Mouse (Mus musculus) mouse trophoblast stem cell (cell line): ENCODE measurements around the gene Lrba.

Experiments used
- in situ Hi-C, 2 experiments: fragments of 300-500 bp; cut with MseI, MboI; formaldehyde crosslinking; loops; 2 replicates in 1 of 2; 3 replicates in 1 of 2; pipeline ENCODE4 v1.15.1; 2025

Gene Lrba

DNA sequence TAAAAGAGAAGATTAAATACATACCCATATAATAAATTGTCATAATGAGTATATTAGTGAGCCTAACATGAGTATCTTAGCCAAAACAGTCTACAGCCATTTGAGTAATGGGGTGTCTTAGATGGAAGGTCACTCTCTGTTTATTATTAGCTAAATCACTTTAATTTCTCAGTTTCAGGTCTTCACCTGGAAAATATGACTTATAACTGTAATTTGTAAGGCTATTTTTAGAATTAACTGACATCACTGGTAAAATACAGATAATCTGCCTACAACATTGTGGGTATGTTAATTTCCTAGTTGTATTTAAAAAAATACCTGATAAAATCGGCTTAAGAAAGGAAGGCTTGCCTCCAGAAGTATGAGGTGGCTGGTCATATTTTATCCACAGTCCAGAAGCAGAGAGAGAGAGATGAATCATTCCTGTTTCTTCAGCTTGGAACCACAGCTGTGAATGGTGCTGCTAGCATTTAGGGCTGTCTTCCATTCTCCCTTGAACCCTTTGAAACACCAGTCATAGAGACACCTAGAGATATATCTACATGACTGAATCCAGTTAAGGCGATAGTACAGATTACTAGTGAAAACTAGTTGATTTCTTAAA lies 294.1 kb downstream of the Lrba start:
- in situ Hi-C loops, result no loop called here

DNA sequence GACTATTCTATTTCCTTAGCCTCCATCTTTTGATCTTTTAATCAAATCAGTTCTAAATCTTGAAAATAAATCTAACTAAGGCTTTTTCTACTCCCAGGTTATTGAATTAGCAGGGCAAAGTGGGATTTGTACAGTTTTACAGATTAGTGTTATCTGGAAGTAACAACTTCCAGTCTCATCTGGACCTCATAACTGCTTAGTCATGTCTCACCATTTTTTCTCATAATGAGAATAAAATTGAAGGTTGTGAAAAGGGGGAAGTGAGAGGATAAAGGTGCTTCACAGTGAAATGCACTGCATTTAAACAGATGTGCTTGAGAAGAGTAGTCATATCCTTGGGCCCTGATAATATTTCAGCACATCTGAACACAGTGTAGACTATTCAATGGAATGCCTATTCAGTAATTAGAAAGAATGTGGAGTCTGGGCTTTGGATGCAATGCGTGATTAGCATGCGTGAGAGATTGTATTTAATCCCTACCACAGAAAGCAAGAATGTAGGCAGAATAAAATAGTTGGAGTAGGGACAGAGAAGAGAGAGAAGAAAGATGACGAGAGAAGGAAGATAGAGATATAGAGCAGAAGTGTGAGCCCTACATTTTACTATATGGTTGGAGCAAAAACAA lies 298.5 kb downstream of the Lrba start:
- in situ Hi-C loops, result no loop called here

GRCm38 (mm10) chr3:86531531-86532269 lies 307.2 kb downstream of the Lrba start:
- in situ Hi-C loops, result no loop called here

DNA sequence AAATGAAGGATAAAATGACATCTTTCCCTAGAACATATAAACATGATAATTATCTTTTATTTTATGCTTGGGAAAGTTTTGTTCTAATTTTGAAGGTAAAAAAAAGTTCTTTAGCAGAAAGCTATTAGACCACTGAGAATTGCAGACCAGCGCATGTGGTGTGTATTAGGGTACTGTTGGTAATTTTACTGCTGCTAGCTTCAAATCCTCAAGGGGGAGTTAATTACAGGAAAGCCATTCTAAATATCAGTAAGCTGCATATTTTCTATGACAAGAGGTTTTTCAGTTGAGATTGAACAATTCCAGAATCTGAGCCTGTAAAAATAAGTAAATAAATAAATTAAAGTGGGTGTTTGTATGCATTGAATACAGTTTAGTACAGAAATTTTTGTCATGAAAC lies 312.3 kb downstream of the Lrba start:
- in situ Hi-C loops, result no loop called here

DNA sequence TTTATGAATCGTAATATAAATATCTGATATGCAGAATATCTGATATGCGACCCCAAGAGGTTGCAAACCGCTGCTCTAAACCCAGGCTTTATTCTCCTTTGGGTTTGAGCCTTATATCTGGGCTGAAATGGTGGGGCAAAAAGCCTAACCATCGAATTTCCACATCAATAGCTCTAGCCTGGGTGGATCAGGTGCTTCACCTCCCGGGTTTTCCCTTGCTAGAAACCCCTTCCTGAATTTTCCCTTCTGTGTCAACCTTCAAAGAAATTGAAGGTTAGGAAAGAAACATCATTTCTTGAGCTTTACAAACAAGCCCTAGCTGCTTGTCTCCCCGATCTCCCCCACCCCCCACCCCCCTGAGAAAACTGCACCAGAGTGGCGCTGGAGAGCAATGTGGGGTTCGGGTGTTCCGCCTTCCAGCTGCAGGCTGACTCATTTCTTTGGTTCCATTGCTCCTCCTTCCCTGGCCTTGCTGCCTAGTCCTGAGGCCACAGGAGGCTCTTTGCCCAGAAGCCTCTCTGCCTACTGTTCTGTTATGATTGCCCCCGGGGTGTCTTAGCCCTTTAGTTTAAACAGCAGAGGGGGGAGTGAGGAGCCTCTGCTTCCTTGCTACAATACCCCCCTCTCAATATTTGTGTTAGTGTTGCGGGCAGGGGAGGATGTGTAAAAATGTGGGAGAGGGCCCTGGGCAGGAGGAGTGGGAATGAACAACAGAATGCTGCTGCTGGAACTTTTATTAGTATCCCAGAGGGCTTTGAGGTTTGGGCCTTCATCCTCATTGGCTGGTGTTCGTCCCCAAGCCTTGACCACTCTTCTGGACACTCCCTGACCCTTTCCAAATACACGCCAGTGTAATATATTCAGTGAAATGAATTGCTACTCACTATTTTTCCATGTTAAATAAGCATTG lies 314.4 kb downstream of the Lrba start:
- in situ Hi-C loops, result no loop called here

DNA sequence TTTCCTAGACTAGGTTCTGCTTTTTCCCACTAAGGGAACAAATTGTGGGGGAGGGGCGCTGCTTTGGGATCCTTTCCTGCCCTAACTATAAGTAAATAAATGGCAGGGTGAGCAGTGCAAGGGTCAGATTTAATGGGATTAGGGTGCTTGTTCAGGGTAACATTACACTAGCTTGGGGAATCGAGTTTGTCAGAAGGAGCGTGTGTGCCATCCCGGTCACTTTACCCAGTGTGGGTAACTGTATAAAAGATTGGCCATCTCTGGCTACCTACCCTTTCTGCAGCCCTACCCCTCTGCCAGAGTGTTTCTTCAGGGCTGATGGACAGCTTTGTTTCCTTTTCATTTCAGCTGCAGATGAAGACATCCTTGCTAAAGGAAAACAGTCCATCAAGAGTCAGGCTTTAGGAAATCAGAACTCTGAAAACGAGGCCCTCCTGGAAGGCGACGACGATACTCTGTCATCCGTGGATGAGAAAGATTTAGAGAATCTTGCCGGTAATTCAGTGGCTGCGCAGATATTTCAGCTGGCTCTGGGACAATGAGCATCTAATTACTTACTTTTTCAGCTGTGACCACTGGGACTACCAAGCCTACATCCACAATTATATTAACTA lies 315.2 kb downstream of the Lrba start:
- in situ Hi-C loops, result no loop called here

DNA sequence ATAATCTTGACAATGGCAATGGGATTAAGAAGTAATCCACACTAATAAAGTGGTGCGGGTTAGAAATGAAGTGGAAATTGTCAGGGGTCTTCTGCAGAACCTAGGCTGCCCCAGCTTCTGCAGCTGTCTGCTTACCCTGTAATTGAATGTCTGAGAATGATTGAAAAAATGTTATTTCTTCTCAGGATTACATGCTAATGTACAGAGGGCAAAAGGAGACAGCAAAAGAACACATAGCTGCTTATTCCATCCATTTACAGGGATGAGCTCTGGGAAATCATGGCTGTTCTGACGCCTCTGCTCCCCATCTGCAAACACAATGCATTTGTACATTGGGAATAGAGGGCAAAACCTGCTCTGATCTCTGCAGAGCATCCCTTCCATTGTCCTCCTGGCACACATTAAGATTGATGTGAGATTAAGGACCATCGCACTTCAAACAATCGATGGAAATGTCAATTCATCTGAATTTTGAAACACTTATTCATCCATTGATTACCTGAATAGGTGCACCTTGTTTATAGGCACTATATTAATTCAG lies 316.7 kb downstream of the Lrba start:
- in situ Hi-C loops, result no loop called here

DNA sequence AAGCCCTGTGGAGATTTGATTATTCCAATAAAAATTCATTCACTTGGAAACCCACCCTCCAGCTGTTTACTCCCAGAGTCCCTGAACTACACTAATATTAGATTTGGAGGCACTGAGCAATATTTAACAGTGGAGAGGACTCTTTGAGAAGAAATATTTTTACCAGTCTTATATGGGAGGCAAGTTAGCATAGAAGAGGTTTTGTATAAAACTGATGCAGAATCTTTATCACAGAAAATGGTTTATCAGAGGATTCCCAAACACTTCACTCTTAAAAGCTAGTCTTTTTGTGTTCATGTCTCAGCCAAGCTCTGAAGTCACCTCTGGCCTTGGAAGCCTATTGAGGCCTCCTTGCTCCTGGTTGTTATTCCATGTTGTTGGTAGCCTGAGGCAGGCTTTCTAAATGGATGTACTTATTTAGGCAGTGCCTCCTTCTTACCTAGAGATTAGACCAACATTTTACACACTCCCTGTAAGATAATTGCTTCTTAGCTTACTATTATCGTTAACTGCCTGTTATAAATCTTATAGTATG lies 317.4 kb downstream of the Lrba start:
- in situ Hi-C loops, result no loop called here

DNA sequence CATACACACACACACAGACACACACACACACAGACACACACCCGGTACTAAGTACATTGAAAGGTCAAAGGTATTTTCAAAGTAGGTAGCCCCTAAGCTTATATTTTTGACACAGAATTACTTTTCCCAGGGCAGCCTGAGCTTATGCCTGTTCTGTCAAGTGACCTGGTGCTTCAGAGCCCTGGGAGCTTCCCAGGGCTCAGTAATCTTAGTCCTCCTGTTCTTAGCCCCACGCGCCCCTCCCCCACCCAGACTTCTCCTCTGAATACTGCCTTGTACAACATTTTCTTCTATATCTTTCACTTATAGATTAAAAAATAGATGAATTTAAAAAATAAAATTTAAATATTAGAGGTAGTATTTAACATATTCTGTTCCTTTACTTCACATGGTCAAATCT lies 320.3 kb downstream of the Lrba start:
- in situ Hi-C loops, result no loop called here

DNA sequence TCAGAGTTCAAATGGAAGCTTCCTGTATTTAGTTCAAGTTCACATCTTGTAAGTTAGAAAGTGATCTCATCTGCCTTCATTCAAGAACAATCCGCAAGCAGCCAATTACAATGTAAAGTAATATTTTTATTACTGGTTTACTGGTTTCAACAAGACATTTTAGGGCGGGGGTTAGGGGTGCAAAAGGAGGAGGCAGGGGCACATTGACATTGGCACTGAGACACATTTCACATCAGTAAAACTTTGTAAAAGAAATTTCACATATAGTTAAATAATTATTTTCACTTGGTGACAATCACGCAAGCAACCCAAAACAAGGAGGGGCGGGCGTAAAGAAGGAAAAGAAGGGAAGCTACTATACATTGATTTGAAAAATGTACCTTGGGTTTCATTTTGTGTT lies 321.5 kb downstream of the Lrba start:
- in situ Hi-C loops, result no loop called here

DNA sequence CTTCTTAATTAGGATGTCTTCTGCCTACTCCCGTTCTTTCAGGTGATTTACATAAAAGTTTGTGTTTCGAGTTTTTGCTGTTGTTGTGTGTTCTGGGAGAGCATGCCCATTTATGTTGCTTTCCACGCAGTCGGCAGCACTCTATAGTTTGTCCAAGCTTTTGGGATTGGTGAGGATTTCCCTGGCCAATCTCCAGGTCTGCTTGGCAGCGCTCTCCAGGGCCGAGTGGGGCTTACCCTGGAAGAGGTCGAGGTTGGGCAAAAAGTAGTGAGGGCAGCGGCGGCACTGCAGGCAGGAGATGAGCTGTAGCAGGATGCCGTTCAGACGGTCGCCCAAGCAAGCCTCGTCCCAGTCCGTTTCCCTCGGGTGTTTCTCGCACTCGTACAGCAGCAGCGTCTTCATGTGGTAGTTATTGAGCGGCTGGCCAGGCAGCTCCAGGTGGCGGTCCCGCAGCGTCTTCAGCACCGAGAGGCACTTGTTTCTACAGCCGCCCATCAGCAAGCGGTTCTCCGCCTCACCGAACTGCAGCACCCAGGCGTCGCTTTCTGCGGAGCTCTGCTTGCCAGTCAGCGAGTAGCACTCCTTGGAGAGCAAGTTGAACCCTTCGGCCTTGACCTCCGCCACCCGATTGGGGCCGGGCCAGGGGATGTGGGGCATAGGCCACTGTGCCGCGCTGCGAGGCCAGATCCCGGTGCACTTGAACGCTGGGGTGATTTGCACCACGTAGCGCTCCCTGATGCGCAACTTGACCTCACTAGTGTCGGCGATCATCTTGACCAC lies 322.2 kb downstream of the Lrba start:
- in situ Hi-C loops, result no loop called here

- in situ Hi-C loops, result no loop called here
These were observed 322.8 kb downstream of the Lrba start for GRCm38 (mm10) chr3:86547251-86547791.

DNA sequence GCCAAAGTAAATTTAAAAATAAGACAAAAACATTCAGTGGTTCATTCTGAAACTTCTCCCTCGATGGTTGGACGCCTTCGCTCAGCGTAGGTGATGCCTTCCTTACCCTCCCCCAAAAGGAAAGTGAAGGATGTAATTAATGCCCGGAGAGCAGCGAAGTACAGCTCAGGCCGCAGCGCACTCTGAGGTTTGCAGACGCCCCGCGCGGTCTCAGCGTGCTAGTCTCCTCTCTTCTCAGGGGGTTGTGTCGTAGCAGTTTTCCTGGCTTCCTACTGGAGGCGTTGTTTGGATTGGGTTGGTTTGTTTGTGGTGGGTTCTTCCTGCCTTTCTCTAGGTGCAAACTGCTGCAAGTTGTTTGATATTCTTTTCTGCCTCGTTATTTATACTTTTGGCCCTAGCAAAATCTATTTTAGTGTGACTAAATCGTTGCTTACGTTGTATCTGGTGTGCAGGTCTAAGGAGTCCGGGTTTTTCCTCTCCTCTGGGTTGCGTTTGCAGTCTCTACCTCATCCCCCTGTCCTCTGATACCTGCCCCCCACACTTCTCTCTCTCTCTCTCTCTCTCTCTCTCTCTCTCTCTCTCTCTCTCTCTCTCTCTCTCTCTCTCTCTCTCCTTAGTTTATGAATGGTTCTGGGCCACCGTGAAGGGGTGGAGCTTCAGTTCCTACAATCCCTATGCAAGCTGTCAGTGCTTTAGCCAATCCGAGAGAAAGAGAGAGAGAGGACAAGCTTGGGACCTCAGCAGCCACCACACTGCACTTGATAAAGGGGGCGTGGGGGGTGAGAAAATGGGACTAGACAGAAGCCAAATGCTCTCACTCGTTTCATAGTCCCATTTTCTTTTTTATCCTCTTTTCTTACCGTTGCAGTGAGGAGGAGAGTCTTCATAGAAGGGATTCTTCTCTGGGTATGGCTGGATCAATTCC lies 323.9 kb downstream of the Lrba start, which contains the start of gene Mab21l2:
TSS of gene Mab21l2 (minus strand) at position 539 of the 925 bp plus-strand sequence.
- in situ Hi-C loops, result no loop called here

DNA sequence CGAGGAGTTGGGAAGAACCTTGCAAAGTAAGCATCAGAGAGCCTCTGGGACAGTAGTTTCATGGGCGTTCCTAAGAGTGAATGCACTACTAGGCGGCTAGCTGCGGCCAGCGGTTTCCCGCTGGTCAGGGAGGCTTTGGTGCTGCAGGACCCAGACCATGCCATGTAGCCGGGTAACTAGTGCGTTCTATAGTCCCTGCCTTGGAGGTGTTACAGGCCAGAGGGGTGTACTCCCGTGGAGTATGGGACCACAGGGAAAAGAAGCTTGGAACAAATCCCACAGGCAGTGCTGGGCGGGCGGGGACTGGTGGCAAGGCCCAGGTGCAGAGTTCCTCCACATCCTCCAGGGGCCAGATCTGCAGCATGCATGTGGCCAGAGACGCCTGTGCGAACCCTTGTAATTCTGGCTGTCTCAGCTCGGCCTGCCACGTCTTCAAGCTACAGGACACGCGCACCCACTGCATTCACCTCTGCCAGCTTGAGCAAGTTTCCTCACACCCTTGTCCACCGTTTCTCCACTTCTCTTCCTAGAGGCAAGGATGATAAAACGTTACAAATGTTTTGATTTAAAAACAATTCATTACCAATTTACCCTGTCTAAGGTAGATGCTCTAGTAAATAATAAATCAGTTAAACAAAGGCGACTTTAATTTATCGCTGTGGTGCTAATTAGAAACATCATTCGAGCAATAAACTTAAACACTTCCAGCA lies 326.0 kb downstream of the Lrba start:
- in situ Hi-C loops, result no loop called here

- in situ Hi-C loops, result no loop called here
These were observed 326.7 kb downstream of the Lrba start for GRCm38 (mm10) chr3:86551011-86551728.

GRCm38 (mm10) chr3:86552170-86552569 lies 327.7 kb downstream of the Lrba start:
- in situ Hi-C loops, result no loop called here

GRCm38 (mm10) chr3:86558976-86559375 lies 334.5 kb downstream of the Lrba start:
- in situ Hi-C loops, result no loop called here
